Mouse (Mus musculus): ENCODE measurements at regions not wholly inside any gene's neighbourhood (a gene's known extent, or its start where the extent isn't known, plus 50 kb on each side); places are given as distances from the start of the nearest gene placed in this dataset.

GRCm38 (mm10) chr7:73138269-73138668 lies 237.0 kb upstream of the Rgma start:
- TF ChIP-seq POLR2A (IDR thresholded peaks at IDR 0.05; ENCODE audit: low read depth, low read length) (no peak), CTCF (conservative IDR thresholded peaks at IDR 0.05; ENCODE audit: insufficient read depth, insufficient read length, low read depth, low read length) (no peak; the same call in 1 of the 2 replicates)

Measured in kidney, adult 2 months (tissue).